Mouse (Mus musculus): ENCODE results near the gene Mphosph9. TPM values are rescaled to one million over a fixed set of nuclear protein-coding genes. Genes with fewer than 3 reads are reported as not detected.
"Not testable (repeated sequence)": the region's sequence is repeated elsewhere in the genome, so short reads cannot be mapped to it uniquely, and the experiment has no call there.

Mphosph9 gene
- total RNA-seq, 4 experiments from 2014 or later, result 23.8 to 29.4 (median 27.1) TPM

DNA sequence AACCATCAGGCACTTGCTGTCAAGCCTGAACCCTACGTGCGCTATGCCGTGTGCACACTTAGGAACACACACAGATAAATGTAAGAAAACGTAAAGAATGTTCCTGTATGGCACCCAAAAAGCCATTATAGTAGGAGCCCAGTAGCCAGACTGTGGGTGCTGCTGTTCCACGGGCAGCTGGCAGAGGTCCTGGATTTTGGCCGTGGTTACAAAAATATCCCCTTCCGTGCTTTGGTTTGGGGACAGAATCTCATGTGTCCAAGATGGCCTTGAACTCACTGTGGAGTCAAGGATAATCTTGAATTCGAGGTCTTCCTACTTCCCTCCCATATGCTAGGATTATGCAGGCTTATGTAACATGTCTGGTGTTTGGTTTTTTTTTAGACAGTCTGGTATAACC is 15.1 kb upstream of the Mphosph9 start:
- no peak for DNase-seq (ENCODE audit: low spot score in 2 of 2)

DNA sequence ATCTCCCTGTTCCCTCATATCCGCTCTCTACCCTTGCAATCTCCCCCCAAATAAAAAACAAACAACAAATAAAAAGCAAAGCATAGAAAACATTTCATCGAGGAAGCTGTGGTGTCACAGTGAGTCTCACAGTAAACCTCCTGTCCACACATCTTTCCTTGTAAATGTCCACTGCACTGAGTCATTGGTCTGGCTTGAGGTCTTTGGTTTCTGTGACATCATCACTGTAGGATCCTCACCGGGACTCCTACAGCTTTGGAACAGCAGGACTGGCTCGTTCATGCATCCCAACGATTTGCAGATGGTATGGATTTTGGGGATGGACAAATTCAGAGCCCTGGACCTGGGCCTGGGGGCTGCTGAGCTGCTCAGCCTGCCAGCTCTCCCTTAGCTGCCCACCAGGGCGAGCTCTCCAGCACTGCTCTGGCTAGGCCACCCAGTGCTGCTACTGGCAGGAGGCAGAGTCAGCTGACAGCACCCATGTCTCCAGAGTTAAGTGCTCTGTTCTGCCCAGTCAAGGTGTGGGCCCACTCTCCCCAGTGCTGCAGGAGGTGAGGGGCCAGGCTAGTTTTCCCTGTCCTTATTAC is 14.1 kb upstream of the Mphosph9 start:
- not testable (repeated sequence) for DNase-seq (ENCODE audit: low spot score in 2 of 2)

DNA sequence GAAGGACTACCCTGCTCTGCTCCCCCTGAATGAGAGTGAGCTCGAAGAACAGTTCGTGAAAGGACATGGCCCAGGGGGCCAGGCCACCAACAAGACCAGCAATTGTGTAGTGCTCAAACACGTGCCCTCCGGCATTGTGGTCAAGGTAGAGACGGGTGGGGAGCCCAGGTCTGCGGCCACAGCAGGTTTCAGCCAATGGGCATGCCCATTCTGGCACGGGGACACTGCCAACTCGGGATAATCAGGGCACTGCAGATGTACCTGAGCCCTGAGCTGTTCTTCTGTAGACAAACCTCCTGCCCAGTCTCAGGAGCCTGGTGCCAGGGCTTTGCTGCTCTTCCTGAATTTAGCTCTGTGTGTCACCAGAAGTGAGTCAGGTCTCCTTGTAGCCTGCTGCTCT is 11.0 kb upstream of the Mphosph9 start:
- DNase-seq (ENCODE audit: low spot score in 2 of 2), result no peak

DNA sequence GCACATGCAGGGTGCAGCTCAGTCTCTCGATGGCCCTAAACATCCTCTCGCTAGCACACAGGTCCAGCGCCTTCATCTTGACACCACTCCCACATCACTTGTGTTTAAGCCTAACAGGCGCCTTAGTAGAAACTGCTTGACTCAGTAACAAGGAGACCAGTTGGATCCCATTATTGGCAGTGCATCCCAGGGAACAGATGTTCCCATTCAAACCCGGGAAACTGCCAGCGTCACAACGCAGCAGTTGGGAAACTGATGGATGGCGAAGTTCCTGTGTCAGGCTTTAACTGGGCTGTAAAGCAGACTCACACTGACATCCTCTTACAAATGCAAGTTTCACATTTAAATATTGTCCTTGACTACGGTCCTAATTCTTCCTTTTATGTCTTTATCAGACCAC is 10.1 kb upstream of the Mphosph9 start:
- no peak for DNase-seq (ENCODE audit: low spot score in 2 of 2)

DNA sequence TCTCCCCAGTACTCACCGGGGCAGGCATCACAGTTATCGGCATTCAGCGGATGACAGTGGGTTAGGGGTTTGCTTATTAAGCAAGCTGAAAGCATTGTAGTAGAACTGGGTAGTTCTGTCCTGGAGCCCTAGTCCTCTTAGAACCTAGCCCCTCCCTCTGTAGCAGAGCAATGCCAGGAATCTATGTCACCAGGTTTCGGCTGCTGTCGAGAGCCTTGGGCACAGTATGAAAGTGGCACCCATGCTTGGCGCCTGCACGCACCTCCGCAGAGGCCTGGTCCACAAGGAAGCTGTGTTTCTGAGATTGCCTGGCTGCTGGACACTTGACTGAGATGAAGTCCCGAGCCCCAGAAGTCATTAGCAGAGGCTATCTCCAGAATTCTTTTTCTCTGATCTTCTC is 9.3 kb upstream of the Mphosph9 start:
- DNase-seq (ENCODE audit: low spot score in 2 of 2), result no peak

DNA sequence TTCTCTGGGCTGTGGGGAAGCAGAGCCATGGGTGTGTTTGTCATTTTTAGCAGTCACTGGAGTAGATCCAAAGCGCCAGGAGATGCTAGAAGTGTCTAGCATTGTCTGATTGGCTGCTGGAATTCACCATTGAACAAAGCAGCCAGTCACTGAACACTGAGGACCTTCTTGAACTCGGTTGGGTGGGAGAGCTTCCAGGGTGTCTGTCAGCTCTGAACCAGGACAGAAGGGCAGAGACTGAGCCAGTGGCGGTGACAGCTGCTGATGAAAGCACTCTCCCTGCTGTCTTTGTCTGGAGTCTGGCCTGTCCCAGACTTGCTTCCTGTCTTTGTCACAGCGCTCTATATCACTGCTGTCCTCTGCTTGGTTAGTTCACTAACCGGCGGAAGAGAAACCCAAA is 6.6 kb upstream of the Mphosph9 start:
- DNase-seq (ENCODE audit: low spot score in 2 of 2), result peak in 1 of 2 experiments; percentile 61

DNA sequence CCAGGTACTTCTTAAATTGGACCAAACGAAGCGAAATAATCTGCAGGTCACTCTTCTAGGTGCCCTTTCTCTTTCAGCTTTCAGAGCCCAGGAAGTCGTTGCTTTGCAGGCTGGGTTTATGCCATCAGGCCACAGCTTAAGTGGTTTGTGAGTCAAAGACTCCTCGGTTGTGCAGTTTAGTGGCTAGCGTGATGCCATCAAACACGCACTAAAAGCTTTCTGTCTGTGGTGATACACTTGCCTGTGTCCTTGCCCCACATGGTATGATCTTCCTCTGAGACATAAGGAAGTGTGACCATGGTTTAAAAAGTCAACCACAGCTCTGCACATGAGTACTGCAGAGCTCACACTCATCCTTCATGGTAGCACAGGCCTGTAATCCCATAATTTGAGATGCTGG is 2.3 kb upstream of the Mphosph9 start:
- no peak for DNase-seq (ENCODE audit: low spot score in 2 of 2)

DNA sequence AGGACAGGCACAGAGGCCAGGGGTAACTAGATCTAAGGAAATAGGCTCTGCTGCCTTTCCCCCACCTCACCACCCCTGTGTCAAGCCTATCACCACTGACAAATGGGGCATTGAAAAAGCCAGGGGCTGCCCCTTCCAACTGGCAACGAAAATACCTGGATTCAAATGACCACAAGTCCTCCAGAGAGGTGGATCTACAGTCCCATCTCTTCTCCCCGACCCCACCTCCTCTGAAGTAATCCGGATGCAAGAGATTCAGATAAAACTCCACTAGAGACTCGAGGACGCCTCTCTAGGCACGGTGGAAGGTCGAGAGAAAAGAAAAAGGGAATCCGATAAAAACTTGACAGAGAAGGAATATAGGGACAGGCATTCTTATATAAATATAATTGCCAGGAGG is 943 bp downstream of the Mphosph9 start:
- no peak for DNase-seq (ENCODE audit: low spot score in 2 of 2)

DNA sequence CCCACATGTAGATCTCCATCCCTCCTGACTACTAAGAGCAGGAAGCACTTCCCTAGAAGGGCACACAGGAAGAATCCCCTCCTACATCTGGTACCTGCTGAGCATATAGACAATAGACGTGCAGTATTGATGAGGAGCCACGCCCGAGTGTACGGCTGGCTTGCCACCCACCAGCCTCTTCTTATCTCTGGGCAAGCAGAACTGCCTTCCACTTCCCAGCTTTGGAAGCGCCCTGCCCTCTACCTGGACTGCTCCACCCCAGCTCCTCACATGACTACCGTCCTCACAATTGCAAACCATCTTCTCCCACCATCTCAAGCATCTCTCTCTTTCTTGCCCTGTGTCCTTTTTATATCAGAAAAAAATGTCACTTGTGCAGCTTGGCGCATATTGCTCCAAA is 10.1 kb downstream of the Mphosph9 start:
- no peak for DNase-seq (ENCODE audit: low spot score in 2 of 2)

DNA sequence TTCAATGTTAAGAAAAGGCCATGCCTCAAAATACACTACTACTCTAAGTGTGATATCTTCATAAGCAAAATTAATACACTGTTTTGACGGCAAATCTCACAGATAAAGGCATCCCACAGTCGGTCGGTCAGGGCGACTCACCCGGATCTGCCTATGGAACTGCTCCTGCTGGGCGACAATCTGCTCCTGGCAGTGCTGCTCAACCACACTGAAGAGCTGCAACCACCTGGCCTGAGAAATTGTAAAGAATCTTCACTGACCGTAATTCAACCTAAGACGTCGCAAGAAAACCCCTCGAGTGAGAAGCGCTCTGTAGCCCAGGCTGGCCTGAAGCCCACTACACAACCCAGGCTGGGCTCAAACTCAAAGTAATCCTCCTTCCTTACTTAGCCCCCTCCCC is 11.8 kb downstream of the Mphosph9 start:
- DNase-seq (ENCODE audit: low spot score in 2 of 2), result no peak

DNA sequence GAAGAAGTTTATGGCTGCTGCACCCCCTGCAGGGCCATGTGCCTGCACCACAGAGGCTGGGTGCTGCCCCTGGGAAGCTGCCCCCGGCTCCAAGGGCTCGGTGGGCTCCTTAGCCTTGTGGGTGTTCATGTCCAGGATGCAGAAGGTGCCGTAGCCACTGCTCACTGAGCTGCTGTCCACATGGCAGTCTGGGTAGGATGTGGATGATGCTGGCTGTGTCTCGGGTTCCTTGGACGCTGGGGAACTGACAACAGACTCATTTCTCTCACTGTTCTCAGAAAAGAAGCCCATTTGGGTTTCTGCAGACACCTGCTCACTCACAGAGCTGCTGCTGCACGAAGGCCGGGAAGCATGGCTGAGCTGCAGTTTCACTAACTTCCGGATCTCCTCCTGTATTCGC is 12.3 kb downstream of the Mphosph9 start:
- DNase-seq (ENCODE audit: low spot score in 2 of 2), result no peak

DNA sequence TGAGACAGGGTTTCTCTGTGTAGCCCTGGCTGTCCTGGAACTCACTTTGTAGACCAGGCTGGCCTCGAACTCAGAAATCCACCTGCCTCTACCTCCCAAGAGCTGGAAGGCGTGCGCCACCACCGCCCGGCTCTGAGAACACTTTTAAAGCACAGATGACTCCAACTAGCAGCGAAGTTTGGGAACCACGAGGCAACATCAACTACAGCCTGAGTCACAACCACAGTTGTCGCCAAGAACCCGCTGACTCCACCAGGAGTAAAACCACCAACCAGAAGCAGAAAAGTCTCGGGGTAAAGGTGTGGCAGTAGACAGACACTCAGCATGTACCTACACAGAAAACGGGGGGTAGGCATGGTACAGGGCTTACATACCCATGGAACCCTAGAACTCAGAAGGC is 17.7 kb downstream of the Mphosph9 start:
- DNase-seq (ENCODE audit: low spot score in 2 of 2), result no peak

DNA sequence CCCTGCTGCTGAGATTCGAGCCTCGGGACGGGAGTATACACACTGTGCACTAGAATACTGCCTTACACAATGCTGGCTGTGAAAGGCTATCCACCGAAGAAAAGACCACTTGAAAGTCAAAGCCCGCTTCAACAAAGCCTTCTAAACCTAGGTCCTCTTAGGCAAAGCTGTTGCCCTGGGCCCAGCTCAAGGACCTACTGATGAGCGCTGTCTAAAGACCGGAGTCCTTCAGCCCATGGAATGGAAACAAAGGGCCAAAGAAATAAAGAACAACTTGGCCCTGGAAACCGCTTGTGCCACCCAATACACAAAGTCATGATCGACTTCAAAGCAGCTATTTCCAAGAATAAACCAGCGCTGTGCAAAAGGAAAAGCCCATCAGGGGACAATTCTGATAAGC is 18.6 kb downstream of the Mphosph9 start:
- no peak for DNase-seq (ENCODE audit: low spot score in 2 of 2)

DNA sequence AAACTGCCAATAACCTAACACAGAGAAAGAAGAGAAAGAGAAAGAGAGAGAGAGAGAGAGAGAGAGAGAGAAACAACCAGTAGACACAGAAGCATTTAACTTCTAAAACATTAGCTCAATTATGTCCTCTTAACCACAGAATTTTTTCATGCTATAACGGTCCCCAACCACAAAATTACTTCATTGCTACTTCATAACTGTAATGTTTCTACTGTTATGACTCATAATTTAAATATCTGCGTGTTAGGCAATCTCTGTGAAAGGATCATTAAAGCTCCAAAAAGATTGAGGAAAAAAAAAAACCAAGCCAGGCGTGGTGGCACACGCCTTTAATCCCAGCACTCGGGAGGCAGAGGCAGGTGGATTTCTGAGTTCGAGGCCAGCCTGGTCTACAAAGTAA is 24.9 kb downstream of the Mphosph9 start:
- DNase-seq (ENCODE audit: low spot score in 2 of 2), result not testable (repeated sequence)

DNA sequence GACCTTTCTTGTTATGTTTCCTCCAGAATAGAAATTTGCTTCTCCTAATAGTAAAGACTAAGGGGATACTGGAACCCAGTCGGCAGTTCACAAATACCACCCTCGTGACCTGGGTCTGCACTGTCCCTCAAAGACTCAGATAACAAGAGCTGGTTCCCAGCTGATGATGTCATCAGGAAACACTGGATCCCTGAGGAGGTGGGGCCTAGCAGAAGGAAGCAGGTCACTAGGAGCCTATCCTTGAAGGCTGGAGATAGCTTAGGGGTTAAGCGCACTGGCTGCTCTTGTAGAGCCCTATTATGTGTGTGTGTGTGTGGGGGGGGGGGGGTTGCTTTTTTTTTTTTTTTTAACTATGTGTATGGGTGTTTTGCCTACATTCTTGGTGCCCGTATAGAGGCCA is 27.6 kb downstream of the Mphosph9 start:
- DNase-seq (ENCODE audit: low spot score in 2 of 2), result no peak

DNA sequence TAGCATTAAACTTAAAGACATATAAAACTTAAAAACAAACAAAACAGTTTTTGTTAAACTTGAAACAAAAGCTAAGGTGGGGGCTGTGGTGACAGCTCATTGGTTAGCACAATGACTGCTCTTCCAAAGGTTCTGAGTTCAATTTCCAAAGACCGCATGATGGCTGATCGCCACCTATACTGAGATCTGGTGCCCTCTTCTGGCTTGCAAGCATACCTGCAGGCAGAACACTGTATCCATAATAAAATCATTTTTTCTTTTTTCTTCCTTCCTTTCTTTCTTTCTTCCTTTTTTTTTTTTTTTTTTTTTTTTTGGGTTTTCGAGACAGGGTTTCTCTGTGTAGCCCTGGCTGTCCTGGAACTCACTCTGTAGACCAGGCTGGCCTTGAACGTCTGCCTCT is 28.5 kb downstream of the Mphosph9 start:
- not testable (repeated sequence) for DNase-seq (ENCODE audit: low spot score in 2 of 2)

DNA sequence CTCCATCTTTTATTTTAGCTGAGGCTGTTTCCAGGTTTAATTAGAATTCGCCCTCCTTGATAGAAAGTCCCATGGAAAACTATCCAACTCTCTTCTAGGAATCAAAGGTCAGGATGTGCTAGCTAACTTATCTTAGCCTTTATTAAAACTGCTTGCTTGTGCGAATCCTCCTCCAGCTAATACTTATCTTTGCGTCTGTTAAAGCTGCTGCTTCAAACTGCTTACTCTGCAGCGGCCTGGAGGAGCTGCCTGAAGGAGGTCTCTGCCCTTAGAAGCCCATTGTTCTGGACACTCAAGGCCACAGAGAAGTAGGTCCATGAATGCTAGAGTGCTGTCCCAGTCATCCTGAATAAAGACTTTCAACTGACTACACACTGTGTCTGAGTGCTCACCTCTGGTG is 31.3 kb downstream of the Mphosph9 start:
- DNase-seq (ENCODE audit: low spot score in 2 of 2), result no peak

DNA sequence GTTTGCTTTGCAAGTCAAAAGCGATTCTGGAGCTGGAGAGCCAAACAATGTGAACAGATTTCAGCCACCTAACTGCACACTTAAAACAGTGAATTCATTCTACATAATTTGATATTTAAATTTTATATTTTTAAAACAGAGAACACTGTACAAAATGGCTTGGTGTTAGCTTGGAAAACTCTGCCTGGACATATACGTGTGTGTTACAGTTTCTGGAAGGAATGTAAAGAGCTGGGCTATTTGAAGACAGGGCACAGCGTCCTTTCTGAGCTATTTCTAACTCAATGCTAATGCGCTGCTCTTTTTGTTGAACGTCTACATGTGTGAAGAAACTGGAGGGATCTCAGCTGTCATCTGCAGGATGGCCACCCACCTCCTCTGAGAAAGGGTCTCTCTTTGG is 33.8 kb downstream of the Mphosph9 start:
- DNase-seq (ENCODE audit: low spot score in 2 of 2), result no peak

DNA sequence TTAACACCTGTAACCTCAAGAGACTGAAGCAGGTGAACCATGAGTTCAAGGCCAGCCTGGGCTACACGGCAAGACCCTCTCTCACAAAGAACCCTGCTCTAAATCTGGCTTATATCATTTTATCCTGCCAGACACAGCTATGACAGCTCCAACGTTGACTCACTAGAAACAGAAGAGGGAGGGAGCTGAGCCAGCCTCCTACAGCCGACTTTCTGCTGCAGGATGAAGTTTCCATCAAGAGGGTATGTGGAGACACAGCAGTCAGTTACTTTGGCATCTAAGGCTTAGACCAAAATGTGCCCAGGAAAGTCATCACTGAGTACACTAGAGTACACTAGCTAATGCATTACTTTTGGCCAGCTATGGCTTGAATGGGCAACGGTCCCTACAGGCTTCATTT is 37.6 kb downstream of the Mphosph9 start:
- DNase-seq (ENCODE audit: low spot score in 2 of 2), result no peak

DNA sequence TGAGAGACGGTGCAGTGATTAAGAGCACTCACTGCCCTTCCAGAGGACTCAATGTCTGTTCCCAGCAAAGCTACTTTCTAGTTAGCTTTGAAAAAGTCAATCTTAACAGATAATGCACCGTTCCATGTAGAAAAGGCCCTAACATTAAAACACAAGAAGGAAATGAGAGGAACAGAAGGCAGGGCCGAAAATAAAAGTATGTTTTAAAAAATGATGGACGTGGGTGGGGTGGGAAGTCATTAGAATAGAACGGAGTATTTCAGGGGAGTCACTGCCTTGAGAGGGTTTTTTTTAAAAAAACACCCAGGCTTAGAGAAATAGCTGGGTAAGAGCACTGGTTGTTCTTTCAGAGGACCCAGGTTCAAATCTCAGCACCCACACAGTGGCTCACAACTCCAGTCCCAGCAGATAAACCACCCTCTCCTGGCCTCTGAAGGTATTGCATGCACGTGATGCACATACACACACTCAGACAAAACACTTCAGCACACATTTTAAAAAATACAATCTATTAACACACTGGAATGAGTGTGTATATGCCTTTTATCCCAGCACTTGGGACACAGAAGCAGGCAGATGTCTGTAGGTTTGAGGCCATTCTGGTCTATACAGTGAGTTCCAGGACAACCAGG is 40.0 kb downstream of the Mphosph9 start:
- no peak for DNase-seq (ENCODE audit: low spot score in 2 of 2)

DNA sequence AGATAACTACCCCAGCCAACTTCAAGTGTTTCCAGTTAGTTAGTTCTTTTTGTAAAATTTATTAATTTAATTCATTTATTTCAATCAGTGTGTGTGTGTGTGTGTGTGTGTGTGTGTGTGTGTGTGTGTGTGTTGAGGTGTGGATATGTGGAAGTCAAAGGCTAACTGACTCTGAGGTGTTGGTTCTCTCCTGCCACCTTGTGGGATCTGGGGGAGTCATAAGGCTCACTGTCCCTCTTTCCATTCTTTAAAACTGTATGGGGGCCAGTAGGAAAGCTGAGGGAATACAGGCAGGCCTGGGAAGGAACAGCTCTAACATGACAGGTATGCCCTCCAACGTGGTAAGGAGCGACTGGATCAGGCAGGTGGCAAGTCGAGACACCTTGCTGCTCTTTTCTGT is 43.4 kb downstream of the Mphosph9 start:
- no peak for DNase-seq (ENCODE audit: low spot score in 2 of 2)

DNA sequence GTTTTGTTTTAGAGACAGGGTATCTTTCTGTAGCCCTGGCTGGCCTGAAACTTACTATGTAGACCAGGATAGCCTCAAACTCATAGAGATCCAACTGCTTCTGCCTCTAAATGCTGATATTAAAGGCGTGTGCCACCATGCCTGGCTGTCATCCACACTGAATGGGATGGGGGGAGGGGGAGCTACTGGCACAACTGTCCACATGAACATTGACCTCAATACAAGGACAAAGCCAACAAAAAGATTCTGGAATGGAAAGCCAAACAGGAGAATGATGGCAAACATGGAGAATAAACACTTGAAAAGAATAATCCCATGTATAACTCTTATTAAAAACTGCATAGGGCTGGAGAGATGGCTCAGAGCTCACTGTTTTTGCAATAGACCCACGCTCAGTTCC is 44.9 kb downstream of the Mphosph9 start:
- no peak for DNase-seq (ENCODE audit: low spot score in 2 of 2)

DNA sequence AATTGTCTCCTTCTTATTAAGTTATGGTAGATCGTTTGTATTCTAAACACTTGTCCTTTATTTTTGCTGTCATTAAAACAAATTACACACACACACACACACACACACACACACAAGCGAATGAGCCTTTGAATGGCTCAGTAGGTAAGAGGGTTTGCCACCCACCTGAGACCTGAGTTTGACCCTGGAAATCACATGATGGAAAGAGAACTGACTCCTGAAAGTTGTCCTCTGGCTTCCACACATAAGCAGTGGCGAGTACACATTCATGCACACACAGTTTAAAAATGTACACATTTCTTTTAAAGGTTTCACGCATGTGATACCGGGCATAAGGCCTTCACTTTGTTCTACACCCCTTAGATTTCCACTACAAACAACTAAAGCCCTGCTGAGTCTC is 57.5 kb downstream of the Mphosph9 start:
- DNase-seq (ENCODE audit: low spot score in 2 of 2), result no peak

DNA sequence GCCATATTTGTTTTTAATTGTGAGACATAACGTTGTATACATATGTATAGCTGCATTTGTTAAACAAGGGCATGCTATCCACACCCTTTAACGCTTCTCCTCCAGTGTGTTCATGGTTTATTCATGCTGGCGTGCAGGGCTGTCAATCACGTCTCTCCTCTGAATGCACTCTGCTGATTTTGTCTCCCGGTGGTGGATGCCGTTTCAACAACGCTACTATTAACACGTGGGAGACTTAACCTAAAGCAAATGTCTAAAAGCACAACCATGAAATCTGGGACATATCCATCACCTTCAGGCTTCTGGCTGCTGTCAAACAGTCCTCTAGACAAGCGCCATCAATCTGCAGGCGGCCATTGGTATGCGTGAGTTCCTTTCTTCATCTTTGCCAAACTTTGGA is 58.1 kb downstream of the Mphosph9 start:
- DNase-seq (ENCODE audit: low spot score in 2 of 2), result no peak

All from left cerebral cortex, adult 8-10 months (tissue).